ENCODE assay signal across 20 mouse cellular contexts in genomic region chr2:132051798-132052197, GRCm38 (mm10). TPM values are rescaled to one million over a fixed set of nuclear protein-coding genes. Genes with fewer than 3 reads are reported as not detected.
DNase-seq lines count a peak whose midpoint lies in the region; ATAC-seq and TF ChIP-seq lines count a peak whose summit lies in the region.
"Had no signal": no experiment of that assay in that cellular context is flagged by ENCODE, and none has a peak within 500 bp of the region (broad histone marks: within the 10 kb centered on the region; RNA-seq: fewer than 3 reads in every experiment).

No protein-coding gene starts in this region.

- no peak for TF ChIP-seq CTCF in liver, embryonic 14.5 days (IDR thresholded peaks at IDR 0.05; ENCODE audit: low read depth)
- TF ChIP-seq CTCF in heart, adult 2 months (IDR thresholded peaks at IDR 0.05): no peak

- WGBS in liver, embryonic 14.5 days (ENCODE audit: insufficient replicate concordance): 18% methylated on average over 5 of the region's 5 CpGs
- WGBS in heart, adult 2 months: 78% methylated on average over 5 of the region's 5 CpGs

- no peaks in the 10 kb centered on the region for H3K27me3 ChIP-seq in liver, embryonic 14.5 days (ENCODE audit: control insufficient read depth, insufficient read depth, low read length)
- H3K27me3 ChIP-seq in heart, adult 2 months (ENCODE audit: control insufficient read depth, insufficient read depth, low read length): no peaks in the 10 kb centered on the region
- H3K27me3 ChIP-seq: CH12.LX; embryonic facial prominence, embryonic 15.5 days; midbrain, embryonic 12.5 days had no signal

- peaks cover 0 to 20% of the 10 kb centered on the region in 2 experiments; a peak in 1 of 4 replicates for H3K4me1 ChIP-seq in liver, embryonic 14.5 days (replicated peaks; ENCODE audit: control insufficient read depth in 2 of 2, insufficient read depth in 2 of 2, low read length in 1 of 2)
- H3K4me1 ChIP-seq in heart, adult 2 months (ENCODE audit: control insufficient read depth, insufficient read depth, low read length): no peaks in the 10 kb centered on the region
- H3K4me1 ChIP-seq: midbrain, embryonic 12.5 days had no signal

- TF ChIP-seq EP300 in liver, embryonic 14.5 days (IDR thresholded peaks at IDR 0.05; ENCODE audit: low read depth): no peak
- TF ChIP-seq EP300 in heart, adult 2 months (IDR thresholded peaks at IDR 0.05; ENCODE audit: insufficient read depth, low read depth, low read length): no peak

- no peak overlapping the region for H3K4me2 ChIP-seq in liver, embryonic 14.5 days (ENCODE audit: low read depth)
- H3K4me2 ChIP-seq: embryonic facial prominence, embryonic 15.5 days; midbrain, embryonic 12.5 days had no signal

- intact Hi-C loops in heart, adult 2 months (cut with DNase I): no loop called here

- no peak overlapping the region for H3K4me3 ChIP-seq in liver, embryonic 14.5 days (ENCODE audit: insufficient read depth in 1 of 2, low read depth in 2 of 2, low read length in 2 of 2)
- H3K4me3 ChIP-seq in heart, adult 2 months: no peak overlapping the region
- H3K4me3 ChIP-seq: embryonic facial prominence, embryonic 15.5 days; gastrocnemius, adult 2 months; midbrain, embryonic 12.5 days had no signal

- no peaks in the 10 kb centered on the region for H3K9me3 ChIP-seq in liver, embryonic 14.5 days (ENCODE audit: control insufficient read depth, low read length)
- H3K9me3 ChIP-seq: embryonic facial prominence, embryonic 15.5 days; midbrain, embryonic 12.5 days had no signal

- DNase-seq in spleen, postnatal 36 days (ENCODE audit: low spot score in 2 of 2): peak; percentile 37 to 41
- DNase-seq in spleen, adult 12 weeks (ENCODE audit: low spot score): no peak
- DNase-seq in liver, embryonic 14.5 days (ENCODE audit: low read depth in 3 of 3, low spot score in 3 of 3): no peak
- DNase-seq in lung, adult 18-20 months: no peak
- no peak for DNase-seq in heart, adult 2 months
- no peak for DNase-seq in frontal cortex, postnatal 36 days (ENCODE audit: low spot score in 2 of 2)
- DNase-seq: cerebellum, adult 9-11 months; forebrain, postnatal 0 days; gastrocnemius, adult 2 months; kidney, adult 2 months; kidney, postnatal 25 days; right cerebral cortex, postnatal 25 days had no signal

- TF ChIP-seq POLR2A in heart, adult 2 months (IDR thresholded peaks at IDR 0.05; ENCODE audit: insufficient read depth, low read depth, low read length): no peak

- no peak overlapping the region for H3K27ac ChIP-seq in liver, embryonic 14.5 days
- no peak overlapping the region for H3K27ac ChIP-seq in heart, adult 2 months
- H3K27ac ChIP-seq: embryonic facial prominence, embryonic 15.5 days; gastrocnemius, adult 2 months; macrophage; midbrain, embryonic 12.5 days; stomach, postnatal 0 days had no signal

- no peak overlapping the region for H3K9ac ChIP-seq in liver, embryonic 14.5 days (replicated peaks)
- H3K9ac ChIP-seq in heart, adult 2 months (ENCODE audit: low read depth, low read length): no peak overlapping the region
- H3K9ac ChIP-seq: embryonic facial prominence, embryonic 15.5 days; forebrain, postnatal 0 days; midbrain, embryonic 12.5 days had no signal

- no peaks in the 10 kb centered on the region for H3K36me3 ChIP-seq in liver, embryonic 14.5 days (replicated peaks; ENCODE audit: control insufficient read depth, insufficient read depth, low read depth)
- H3K36me3 ChIP-seq in heart, adult 2 months (ENCODE audit: control insufficient read depth, insufficient read depth, low read length): peaks cover 3% of the 10 kb centered on the region; the same call in 1 of the 2 replicates

- peak; percentile 63 for ATAC-seq in activated CD4-positive, CD25-positive, alpha-beta regulatory T cell, adult 4 months
- peak; percentile 70; the same call in 1 of the 2 replicates for ATAC-seq in liver, embryonic 14.5 days (ENCODE audit: insufficient read depth)
- ATAC-seq in granulocyte monocyte progenitor cell, adult 5-6 weeks (replicated peaks; ENCODE audit: poor library complexity, severe bottlenecking): no peak
- ATAC-seq: forebrain, postnatal 0 days; hindbrain, embryonic 16.5 days had no signal

- H3K79me2 ChIP-seq in heart, adult 2 months (replicated peaks; ENCODE audit: control insufficient read depth, insufficient read depth, low read length): no peaks in the 10 kb centered on the region

RNA-seq across cellular contexts. Expression of gene Rassf2, which starts 21.7 kb away (rescaled TPM):
- polyA plus RNA-seq in activated CD4-positive, CD25-positive, alpha-beta regulatory T cell, adult 4 months (2017; shearing (Covaris generic)): 10 to 100 TPM; 59.8 to 83.1 TPM
- polyA plus RNA-seq in liver, embryonic 14.5 days (2012; rRNA removed): 0.96 and 1.2 TPM in 2 replicates
- 1.9 and 2.0 TPM in 2 replicates for polyA plus RNA-seq in liver, embryonic 14.5 days (2014; fragmentation: Nextera tagmentation; extraction: Ambion mirVana)
- 43.5 and 54.8 TPM in 2 replicates for total RNA-seq in granulocyte monocyte progenitor cell, adult 5-6 weeks (2014; fragmentation: Nextera tagmentation)
- 57.9 and 76.3 TPM in 2 replicates for total RNA-seq in granulocyte monocyte progenitor cell, adult 5-6 weeks (2017)
- 10 to 100 TPM in 1 of 2 experiments, 1 to 10 TPM in 1; 6.8 to 11.5 TPM for total RNA-seq in heart, adult 2 months (2021)
- polyA plus RNA-seq in heart, adult 2 months (2012; rRNA removed): 6.0 and 7.5 TPM in 2 replicates

Comparison
In these comparisons a context has a peak if more than half of its experiments do, and no peak if none do; other contexts are left out.
1. DNase-seq: peak in spleen, postnatal 36 days (2 of 2); none in spleen, adult 12 weeks (single experiment), liver, embryonic 14.5 days (0 of 3), lung, adult 18-20 months (0 of 2), heart, adult 2 months (0 of 2) and frontal cortex, postnatal 36 days (0 of 2).